Mouse (Mus musculus) midbrain, embryonic 15.5 days (tissue): ENCODE measurements around the gene Pa2g4. TPM values are rescaled to one million over a fixed set of nuclear protein-coding genes. Genes with fewer than 3 reads are reported as not detected.
"Not testable (repeated sequence)": the region's sequence is repeated elsewhere in the genome, so short reads cannot be mapped to it uniquely, and the experiment has no call there.

Source experiments
- ATAC-seq: fragments of 200-750 bp; cut with Nextera tagmentation; replicated peaks from 2 replicates; pipeline ENCODE4 v1.8.0; 2017; ENCODE audit warnings: moderate TSS enrichment
- H3K27ac ChIP-seq: fragments of 300-500 bp; sonication (generic); 2 replicates; pipeline ENCODE4 v1.5.1; 2015; ENCODE audit warnings: mild to moderate bottlenecking, inconsistent platforms
- H3K27me3 ChIP-seq: fragments of 300-500 bp; sonication (generic); replicated peaks from 2 replicates; pipeline ENCODE4 v1.6.1; 2015; ENCODE audit warnings: inconsistent platforms
- H3K36me3 ChIP-seq: fragments of 300-500 bp; sonication (generic); replicated peaks from 2 replicates; pipeline ENCODE4 v1.6.1; 2015; ENCODE audit warnings: inconsistent platforms
- H3K4me1 ChIP-seq: fragments of 300-500 bp; sonication (generic); 2 replicates; pipeline ENCODE4 v1.6.1; 2015; ENCODE audit warnings: inconsistent platforms
- H3K4me2 ChIP-seq: fragments of 300-500 bp; sonication (generic); 2 replicates; pipeline ENCODE4 v1.6.1; 2015; ENCODE audit warnings: inconsistent platforms, mild to moderate bottlenecking, moderate library complexity
- H3K4me3 ChIP-seq: fragments of 300-500 bp; sonication (generic); 2 replicates; pipeline ENCODE4 v1.5.1; 2015; ENCODE audit warnings: mild to moderate bottlenecking, inconsistent platforms
- H3K9ac ChIP-seq: fragments of 300-500 bp; sonication (generic); 2 replicates; pipeline ENCODE4 v1.6.1; 2015; ENCODE audit warnings: mild to moderate bottlenecking, inconsistent platforms
- H3K9me3 ChIP-seq: fragments of 300-500 bp; sonication (generic); 2 replicates; pipeline ENCODE4 v1.6.1; 2016; ENCODE audit warnings: inconsistent platforms
- WGBS: fragments of 180-500 bp; shearing (Covaris S2); methylation state at CpG from one replicate; pipeline ENCODE4 v1.1.7; 2015; ENCODE audit warnings: mixed read lengths; 5-methylcytosine and 5-hydroxymethylcytosine counted together
- polyA plus RNA-seq: library from polyadenylated mRNA; unstranded; fragments of >200 nt; fragmentation: Nextera tagmentation; extraction: Ambion mirVana; gene quantifications from 2 replicates; pipeline ENCODE4 v1.2.1, GENCODE M21; 2015

Pa2g4 gene
- polyA plus RNA-seq, 1 experiment from 2014 or later: 125 TPM

- Histone ChIP-seq H3K9ac (peak overlapping the region; percentile 93), H3K4me2 (peak overlapping the region; percentile 97), H3K27ac (peak overlapping the region; percentile 95), H3K4me3 (peak overlapping the region; percentile 89), H3K9me3 (no peaks in the 10 kb centered on the region), H3K27me3 (no peaks in the 10 kb centered on the region), H3K36me3 (peaks cover 14% of the 10 kb centered on the region), H3K4me1 (peaks cover 23% of the 10 kb centered on the region)
- WGBS: 1% methylated on average over 46 of the region's 46 CpGs
- peak; percentile 64 for ATAC-seq
Observed at GRCm38 (mm10) chr10:128565206-128565787, 490 bp downstream of the Pa2g4 start.

GRCm38 (mm10) chr10:128563544-128563943 lies 2.2 kb downstream of the Pa2g4 start:
- Histone ChIP-seq H3K36me3 (peaks cover 31% of the 10 kb centered on the region), H3K4me2 (no peak overlapping the region), H3K9me3 (no peaks in the 10 kb centered on the region), H3K4me3 (no peak overlapping the region), H3K4me1 (peaks cover 23% of the 10 kb centered on the region), H3K27ac (no peak overlapping the region), H3K9ac (peak overlapping the region; percentile 29; the same call in 1 of the 2 replicates), H3K27me3 (no peaks in the 10 kb centered on the region)
- no peak for ATAC-seq
- WGBS: 95% methylated on average over 6 of the region's 6 CpGs

- no peak overlapping the region for H3K4me2 ChIP-seq
- H3K4me3 ChIP-seq: no peak overlapping the region
- no peaks in the 10 kb centered on the region for H3K27me3 ChIP-seq
- H3K36me3 ChIP-seq: peaks cover 39% of the 10 kb centered on the region
- 87% methylated on average over 6 of the region's 6 CpGs for WGBS
- no peak overlapping the region for H3K27ac ChIP-seq
- no peak for ATAC-seq
- H3K9ac ChIP-seq: no peak overlapping the region
- H3K9me3 ChIP-seq: no peaks in the 10 kb centered on the region
- no peaks in the 10 kb centered on the region for H3K4me1 ChIP-seq
Observed at GRCm38 (mm10) chr10:128556963-128557362, 8.8 kb downstream of the Pa2g4 start.

GRCm38 (mm10) chr10:128556286-128556685 lies 9.5 kb downstream of the Pa2g4 start:
- Histone ChIP-seq H3K4me3 (no peak overlapping the region), H3K4me1 (no peaks in the 10 kb centered on the region), H3K4me2 (no peak overlapping the region), H3K36me3 (peaks cover 38% of the 10 kb centered on the region), H3K27ac (no peak overlapping the region), H3K9me3 (no peaks in the 10 kb centered on the region), H3K27me3 (no peaks in the 10 kb centered on the region), H3K9ac (no peak overlapping the region)
- no peak for ATAC-seq

GRCm38 (mm10) chr10:128555567-128555966 lies 10.2 kb downstream of the Pa2g4 start:
- not testable (repeated sequence) for ATAC-seq, H3K4me1 ChIP-seq, H3K9me3 ChIP-seq, H3K4me2 ChIP-seq, H3K4me3 ChIP-seq, H3K9ac ChIP-seq, H3K27ac ChIP-seq, H3K27me3 ChIP-seq
- H3K36me3 ChIP-seq: peaks cover 31% of the 10 kb centered on the region
- WGBS: 86% methylated on average over 1 of the region's 1 CpGs

GRCm38 (mm10) chr10:128550144-128550823 lies 15.5 kb downstream of the Pa2g4 start:
- not testable (repeated sequence) for H3K9ac ChIP-seq, H3K9me3 ChIP-seq, H3K36me3 ChIP-seq, ATAC-seq, H3K27me3 ChIP-seq, H3K4me2 ChIP-seq, H3K4me3 ChIP-seq
- 92% methylated on average over 11 of the region's 11 CpGs for WGBS
- peaks cover 12% of the 10 kb centered on the region for H3K4me1 ChIP-seq
- peak overlapping the region; percentile 97; the same call in 1 of the 2 replicates for H3K27ac ChIP-seq

GRCm38 (mm10) chr10:128549682-128550057 lies 16.1 kb downstream of the Pa2g4 start:
- 65% methylated on average over 6 of the region's 6 CpGs for WGBS

GRCm38 (mm10) chr10:128548947-128549681 lies 16.7 kb downstream of the Pa2g4 start, which contains the start of gene Rpl41:
Rpl41 (minus strand) TSS chr10:128549305.
- Histone ChIP-seq H3K4me1 (peaks cover 13% of the 10 kb centered on the region), H3K27me3 (no peaks in the 10 kb centered on the region), H3K4me3 (peak within 1 kb of the TSS; percentile 68), H3K36me3 (peaks cover 13% of the 10 kb centered on the region), H3K4me2 (peak within 1 kb of the TSS; percentile 71), H3K27ac (peak within 1 kb of the TSS; percentile 97), H3K9ac (peak within 1 kb of the TSS; percentile 76), H3K9me3 (no peaks in the 10 kb centered on the region)
- ATAC-seq: peak; percentile 92
- under 1% methylated on average over 31 of the region's 31 CpGs for WGBS

More at GRCm38 (mm10) chr10:128549682-128550057, 16.1 kb downstream of the Pa2g4 start:
- H3K27me3 ChIP-seq, H3K9ac ChIP-seq, ATAC-seq, H3K4me3 ChIP-seq, H3K36me3 ChIP-seq, H3K9me3 ChIP-seq: not testable (repeated sequence)
- Histone ChIP-seq H3K27ac (peak overlapping the region; percentile 97), H3K4me1 (peaks cover 12% of the 10 kb centered on the region), H3K4me2 (peak overlapping the region; percentile 71; the same call in 1 of the 2 replicates)

GRCm38 (mm10) chr10:128548051-128548791 lies 17.6 kb downstream of the Pa2g4 start:
- peak overlapping the region; percentile 68 for H3K4me3 ChIP-seq
- ATAC-seq: 0 out of 2 replicates have a peak, but pooled peaks have one; percentile 5
- not testable (repeated sequence) for H3K27me3 ChIP-seq, H3K9me3 ChIP-seq
- peak overlapping the region; percentile 76 for H3K9ac ChIP-seq
- H3K4me1 ChIP-seq: peaks cover 18% of the 10 kb centered on the region
- peak overlapping the region; percentile 97 for H3K27ac ChIP-seq
- H3K36me3 ChIP-seq: peaks cover 20% of the 10 kb centered on the region
- H3K4me2 ChIP-seq: peak overlapping the region; percentile 71
- WGBS: 3% methylated on average over 30 of the region's 30 CpGs

- WGBS: under 1% methylated on average over 49 of the region's 50 CpGs
- Histone ChIP-seq H3K9me3 (no peaks in the 10 kb centered on the region), H3K4me1 (peaks cover 18% of the 10 kb centered on the region), H3K9ac (peak within 1 kb of the TSS; percentile 76), H3K27ac (peak within 1 kb of the TSS; percentile 97), H3K36me3 (peaks cover 20% of the 10 kb centered on the region), H3K4me2 (peak within 1 kb of the TSS; percentile 71), H3K4me3 (peak within 1 kb of the TSS; percentile 68), H3K27me3 (no peaks in the 10 kb centered on the region)
- peak; percentile 88 for ATAC-seq
Observed at GRCm38 (mm10) chr10:128547361-128548032, 18.3 kb downstream of the Pa2g4 start, which contains the start of gene Zc3h10. Zc3h10 (minus strand) TSS chr10:128547774.

GRCm38 (mm10) chr10:128546787-128547186 lies 19.0 kb downstream of the Pa2g4 start:
- Histone ChIP-seq H3K9ac (peak overlapping the region; percentile 67), H3K4me1 (peaks cover 18% of the 10 kb centered on the region), H3K4me3 (peak overlapping the region; percentile 68), H3K36me3 (peaks cover 25% of the 10 kb centered on the region), H3K27ac (peak overlapping the region; percentile 97), H3K9me3 (no peaks in the 10 kb centered on the region), H3K27me3 (no peaks in the 10 kb centered on the region), H3K4me2 (peak overlapping the region; percentile 71)
- WGBS: 23% methylated on average over 7 of the region's 7 CpGs
- ATAC-seq: no peak
